Mouse (Mus musculus) kidney, adult 2 months (tissue): ENCODE data around the gene Gm6034.
"Not testable (repeated sequence)": the region's sequence is repeated elsewhere in the genome, so short reads cannot be mapped to it uniquely, and the experiment has no call there.

Experiments
- CTCF ChIP-seq: fragments of 200-500 bp; conservative IDR thresholded peaks from 2 replicates; pipeline ENCODE4 v1.5.1; 2011; ENCODE audit warnings: low read depth, mild to moderate bottlenecking, control low read depth, low read length, moderate library complexity, mixed read lengths; ENCODE audit not compliant: insufficient read depth, insufficient read length
- POLR2A ChIP-seq: fragments of 200-500 bp; IDR thresholded peaks from one replicate; pipeline ENCODE4 v1.6.1; 2011; ENCODE audit warnings: low read depth, low read length, control low read depth

DNA sequence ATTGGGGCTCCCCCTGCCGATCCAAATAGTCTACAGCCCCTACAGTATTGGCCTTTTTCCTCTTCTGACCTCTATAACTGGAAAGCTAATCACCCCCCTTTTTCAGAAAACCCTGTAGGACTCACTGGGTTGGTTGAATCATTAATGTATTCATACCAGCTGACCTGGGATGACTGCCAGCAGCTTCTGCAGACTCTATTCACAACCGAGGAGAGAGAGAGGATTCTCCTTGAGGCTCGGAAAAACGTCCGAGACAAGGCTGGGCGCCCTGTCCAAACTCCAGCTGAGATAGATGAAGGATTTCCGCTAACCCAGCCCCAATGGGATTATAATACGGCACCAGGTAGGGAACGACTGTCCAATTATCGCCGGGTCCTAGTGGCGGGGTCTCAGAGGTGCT lies 59.3 kb downstream of the Gm6034 start:
- not testable (repeated sequence) for TF ChIP-seq CTCF, POLR2A
